In the genomic region with DNA sequence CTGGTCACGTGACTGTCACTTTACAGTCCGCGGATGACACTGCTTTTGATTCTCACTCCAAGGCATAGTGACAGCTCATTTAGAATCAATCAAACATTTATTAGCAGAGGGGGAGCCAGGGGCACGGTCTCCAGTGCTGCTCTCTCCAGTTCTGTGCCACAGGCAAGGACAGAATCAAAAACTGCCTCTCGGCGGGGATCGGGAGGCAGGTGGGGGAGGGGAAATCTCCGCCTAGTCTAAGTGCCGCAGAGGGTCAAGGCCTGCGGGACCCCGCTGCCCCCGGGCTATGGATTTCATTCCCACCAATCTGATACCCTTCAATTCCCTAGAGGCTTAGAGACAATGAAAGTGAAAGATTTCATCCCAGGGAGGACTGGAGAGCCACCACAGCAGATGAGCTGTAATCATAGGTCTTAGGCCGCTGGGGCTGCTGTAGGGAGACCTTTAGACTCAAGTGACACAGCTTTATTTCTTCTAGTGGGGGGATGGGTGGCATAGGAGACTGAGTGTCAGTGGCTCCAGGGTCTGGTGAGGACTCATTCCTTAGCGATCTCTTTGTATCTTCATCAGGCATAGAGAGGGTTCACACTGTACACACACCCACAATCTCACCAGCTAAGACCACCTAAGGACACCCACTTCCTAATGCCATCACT, we compare ENCODE assay signal across 7 mouse cellular contexts. TPM values are rescaled to one million over a fixed set of nuclear protein-coding genes. Genes with fewer than 3 reads are reported as not detected.
DNase-seq lines count a peak whose midpoint lies in the region; ATAC-seq lines count a peak whose summit lies in the region.

No protein-coding gene starts in this region.

- H3K36me3 ChIP-seq in kidney, embryonic 14.5 days (ENCODE audit: control insufficient read depth, insufficient read depth, low read length), result no peaks in the 10 kb centered on the region
- H3K36me3 ChIP-seq in stomach, embryonic 14.5 days (ENCODE audit: control insufficient read depth, insufficient read depth, low read length), result no peaks in the 10 kb centered on the region

- peak; percentile 59 for ATAC-seq in kidney, embryonic 14.5 days (ENCODE audit: low FRiP score, low TSS enrichment)
- ATAC-seq in stomach, embryonic 14.5 days (ENCODE audit: insufficient number of reproducible peaks, insufficient read depth, low FRiP score, low read depth), result peak; percentile 11; the same call in 1 of the 2 replicates

- WGBS in kidney, embryonic 14.5 days, result 4% methylated on average over 14 of the region's 14 CpGs
- WGBS in stomach, embryonic 14.5 days, result 7% methylated on average over 14 of the region's 14 CpGs

- peaks cover 15% of the 10 kb centered on the region; the same call in 1 of the 2 replicates for H3K4me1 ChIP-seq in kidney, embryonic 14.5 days (ENCODE audit: control insufficient read depth, insufficient read depth, low read length)
- H3K4me1 ChIP-seq in stomach, embryonic 14.5 days (ENCODE audit: control insufficient read depth, insufficient read depth, low read length), result 0 out of 2 replicates have a peak, but pooled peaks cover 3% of the 10 kb centered on the region

- H3K27me3 ChIP-seq in kidney, embryonic 14.5 days (ENCODE audit: control insufficient read depth, insufficient read depth, low read length), result 0 out of 2 replicates have a peak, but pooled peaks cover 3% of the 10 kb centered on the region
- H3K27me3 ChIP-seq in stomach, embryonic 14.5 days (ENCODE audit: control insufficient read depth, insufficient read depth, low read length), result no peaks in the 10 kb centered on the region

- H3K9ac ChIP-seq in kidney, embryonic 14.5 days (ENCODE audit: low read depth, low read length), result peak overlapping the region; percentile 43; the same call in 1 of the 2 replicates
- H3K9ac ChIP-seq in stomach, embryonic 14.5 days (replicated peaks; ENCODE audit: low read depth, low read length), result 0 out of 2 replicates have a peak overlapping the region, but pooled peaks have one; percentile 7

- no peaks in the 10 kb centered on the region for H3K9me3 ChIP-seq in kidney, embryonic 14.5 days (ENCODE audit: control insufficient read depth, low read length)
- H3K9me3 ChIP-seq in stomach, embryonic 14.5 days (ENCODE audit: control insufficient read depth, low read depth, low read length), result no peaks in the 10 kb centered on the region

- no peak overlapping the region; the same call in 1 of the 2 replicates for H3K27ac ChIP-seq in kidney, embryonic 14.5 days (ENCODE audit: low read depth, low read length)
- H3K27ac ChIP-seq in stomach, embryonic 14.5 days (ENCODE audit: low read length), result no peak overlapping the region

- H3K4me3 ChIP-seq in kidney, embryonic 14.5 days (ENCODE audit: low read length), result peak overlapping the region; percentile 34
- peak overlapping the region; percentile 31 for H3K4me3 ChIP-seq in stomach, embryonic 14.5 days (ENCODE audit: low read depth, low read length)

- peak; percentile 19 for DNase-seq in urinary bladder, postnatal 25 days (ENCODE audit: low spot score)
- no peak for DNase-seq in urinary bladder, postnatal 10 days (ENCODE audit: low spot score)
- peak; percentile 77 to 79 for DNase-seq in cerebellum, postnatal 14 days
- peak; percentile 32 for DNase-seq in heart, adult 8-10 months (ENCODE audit: low spot score)
- DNase-seq in lung, postnatal 10 days, result peak; percentile 40

- peak overlapping the region; percentile 52 for H3K4me2 ChIP-seq in kidney, embryonic 14.5 days (replicated peaks; ENCODE audit: low read depth, low read length)
- peak overlapping the region; percentile 52 for H3K4me2 ChIP-seq in stomach, embryonic 14.5 days (replicated peaks; ENCODE audit: low read depth, low read length)

RNA-seq across cellular contexts. Expression of a gene that starts 31.9 kb away (rescaled TPM):
- not detected for total RNA-seq in heart, adult 8-10 months (2022)
- not detected in 2 replicates for polyA plus RNA-seq in kidney, embryonic 14.5 days (2014; fragmentation: Nextera tagmentation; extraction: Ambion mirVana)
- polyA plus RNA-seq in stomach, embryonic 14.5 days (2014; fragmentation: Nextera tagmentation; extraction: Ambion mirVana), result not detected in 2 replicates

RNA-seq across cellular contexts. Expression of a gene that starts 47.2 kb away (rescaled TPM):
- 1 to 10 TPM; 3.3 to 4.4 (median 4.0) TPM for total RNA-seq in heart, adult 8-10 months (2022)
- polyA plus RNA-seq in kidney, embryonic 14.5 days (2014; fragmentation: Nextera tagmentation; extraction: Ambion mirVana), result 39.0 and 41.5 TPM in 2 replicates
- 40.9 and 42.9 TPM in 2 replicates for polyA plus RNA-seq in stomach, embryonic 14.5 days (2014; fragmentation: Nextera tagmentation; extraction: Ambion mirVana)
